Mouse (Mus musculus) lung, postnatal 0 days (tissue): Measurements from ENCODE around the gene Dennd2d.

ENCODE experiments used
- CTCF ChIP-seq: IDR thresholded peaks from 2 replicates; pipeline ENCODE4 v1.5.1; 2016; ENCODE audit warnings: antibody characterized with exemption, mild to moderate bottlenecking
- EP300 ChIP-seq: IDR thresholded peaks from 2 replicates; pipeline ENCODE4 v1.6.1; 2016; ENCODE audit warnings: antibody characterized with exemption, mild to moderate bottlenecking, control low read depth

GRCm38 (mm10) chr3:106510669-106511068 is 28.5 kb downstream of the Dennd2d start:
- TF ChIP-seq CTCF (no peak), EP300 (no peak)
